Mouse (Mus musculus) inflammation-experienced regulatory T-cells, adult 6 months (primary cell): ENCODE data around the gene Slc44a2. TPM values are rescaled to one million over a fixed set of nuclear protein-coding genes. Genes with fewer than 3 reads are reported as not detected.

Experiments used
- ATAC-seq: one replicate; pipeline ENCODE4 v1.8.0; 2017
- polyA plus RNA-seq, 3 experiments: library from polyadenylated mRNA; unstranded; fragments of 100-300 nt; shearing (Covaris generic); gene quantifications; one replicate each; pipeline ENCODE4 v1.2.1; 2017

Gene Slc44a2
- polyA plus RNA-seq, 3 experiments from 2014 or later, result 125 to 263 (median 241) TPM

- no peak for ATAC-seq
These were observed 63.5 kb downstream of the Slc44a2 start for GRCm38 (mm10) chr9:21383966-21384365.

- no peak for ATAC-seq
These were observed 72.2 kb downstream of the Slc44a2 start for GRCm38 (mm10) chr9:21392646-21393175.

GRCm38 (mm10) chr9:21395692-21396091 lies 75.2 kb downstream of the Slc44a2 start:
- ATAC-seq, result no peak

GRCm38 (mm10) chr9:21397170-21397569 lies 76.7 kb downstream of the Slc44a2 start:
- no peak for ATAC-seq

- no peak for ATAC-seq
These were observed 80.5 kb downstream of the Slc44a2 start for GRCm38 (mm10) chr9:21401042-21401441.

- ATAC-seq, result no peak
These were observed 82.3 kb downstream of the Slc44a2 start for GRCm38 (mm10) chr9:21402764-21403253.

GRCm38 (mm10) chr9:21403745-21404144 lies 83.2 kb downstream of the Slc44a2 start:
- ATAC-seq, result no peak

Other genes with a start within 250 kb of the Slc44a2 start
- gene Gm49373, start 247.6 kb upstream of the Slc44a2 start, polyA plus RNA-seq, result not detected
- 10 to 100 TPM in 2 of 3 experiments, 1 to 10 TPM in 1; 9.8 to 15.0 (median 14.9) TPM for gene Fdx1l, start 247.1 kb upstream of the Slc44a2 start, polyA plus RNA-seq
- gene Gm38431, start 228.7 kb upstream of the Slc44a2 start, polyA plus RNA-seq, result 1 to 10 TPM in 1 of 3 experiments, under 1 TPM in 1, not detected in 1; 0.31 to 8.4 TPM
- 10 to 100 TPM; 16.6 to 23.9 (median 21.3) TPM for gene Raver1, start 228.7 kb upstream of the Slc44a2 start, polyA plus RNA-seq
- gene Tyk2, start 189.5 kb upstream of the Slc44a2 start, polyA plus RNA-seq, result 10 to 100 TPM; 36.3 to 61.7 (median 57.7) TPM
- 10 to 100 TPM; 84.2 to 97.0 (median 95.3) TPM for gene Cdc37, start 170.7 kb upstream of the Slc44a2 start, polyA plus RNA-seq
- gene Pde4a, start 155.0 kb upstream of the Slc44a2 start, polyA plus RNA-seq, result 1 to 10 TPM in 1 of 3 experiments, under 1 TPM in 2; 0.54 to 1.3 (median 0.82) TPM
- gene Keap1, start 81.3 kb upstream of the Slc44a2 start, polyA plus RNA-seq, result 10 to 100 TPM; 20.8 to 28.9 (median 21.5) TPM
- gene S1pr5, start 72.3 kb upstream of the Slc44a2 start, polyA plus RNA-seq, result under 1 TPM in 1 of 3 experiments, not detected in 2; 0.17 TPM
- 10 to 100 TPM; 23.5 to 32.5 (median 24.2) TPM for gene Atg4d, start 55.4 kb upstream of the Slc44a2 start, polyA plus RNA-seq
- gene Kri1, start 32.7 kb upstream of the Slc44a2 start, polyA plus RNA-seq, result 10 to 100 TPM; 16.5 to 36.2 (median 26.9) TPM
- 100 to 1,000 TPM; 116 to 131 (median 128) TPM for gene Cdkn2d, start 29.3 kb upstream of the Slc44a2 start, polyA plus RNA-seq
- 1 to 10 TPM in 1 of 3 experiments, under 1 TPM in 2; 0.36 to 1.0 (median 0.42) TPM for gene Ap1m2, start 8.4 kb upstream of the Slc44a2 start, polyA plus RNA-seq
- gene Ilf3, start 47.2 kb downstream of the Slc44a2 start, polyA plus RNA-seq, result 100 to 1,000 TPM in 2 of 3 experiments, 10 to 100 TPM in 1; 92.5 to 122 (median 122) TPM
- gene Qtrt1, start 91.1 kb downstream of the Slc44a2 start, polyA plus RNA-seq, result 10 to 100 TPM; 26.2 to 49.8 (median 39.8) TPM
- gene Dnm2, start 104.2 kb downstream of the Slc44a2 start, polyA plus RNA-seq, result 100 to 1,000 TPM in 1 of 3 experiments, 10 to 100 TPM in 2; 85.4 to 117 (median 97.6) TPM
- gene Tmed1, start 189.6 kb downstream of the Slc44a2 start, polyA plus RNA-seq, result 1 to 10 TPM; 3.2 to 6.3 (median 5.8) TPM
- gene AB124611, start 205.5 kb downstream of the Slc44a2 start, polyA plus RNA-seq, result 10 to 100 TPM; 49.9 to 71.1 (median 57.8) TPM
- 10 to 100 TPM in 1 of 3 experiments, 1 to 10 TPM in 2; 5.3 to 11.0 (median 7.0) TPM for gene Carm1, start 226.2 kb downstream of the Slc44a2 start, polyA plus RNA-seq